Mouse (Mus musculus): ENCODE measurements around the gene Cd7.

- TF ChIP-seq POLR2A (IDR thresholded peaks at IDR 0.05; ENCODE audit: extremely low read depth, insufficient read depth, low read length): no peak
- no peak for TF ChIP-seq CTCF (IDR thresholded peaks at IDR 0.05; ENCODE audit: low read depth, low read length)
Measured at GRCm38 (mm10) chr11:121014896-121015300, 24.3 kb downstream of the Cd7 start.
